ENCODE assay signal across 30 mouse cellular contexts in genomic region chr2:68246284-68246683, GRCm38 (mm10).
DNase-seq lines count a peak whose midpoint lies in the region; ATAC-seq lines count a peak whose summit lies in the region.
"Had no signal": no experiment of that assay in that cellular context is flagged by ENCODE, and none has a peak within 500 bp of the region (broad histone marks: within the 10 kb centered on the region; RNA-seq: fewer than 3 reads in every experiment).

No protein-coding gene starts in this region.

- no peak overlapping the region for H3K4me2 ChIP-seq in forebrain, embryonic 14.5 days (ENCODE audit: low read length)
- H3K4me2 ChIP-seq in forebrain, embryonic 12.5 days, result no peak overlapping the region
- H3K4me2 ChIP-seq in midbrain, embryonic 15.5 days, result no peak overlapping the region
- no peak overlapping the region for H3K4me2 ChIP-seq in midbrain, embryonic 14.5 days (ENCODE audit: low read length)
- H3K4me2 ChIP-seq: heart, embryonic 15.5 days; hindbrain, embryonic 12.5 days; intestine, embryonic 15.5 days; limb, embryonic 15.5 days; liver, embryonic 13.5 days; stomach, embryonic 15.5 days had no signal

- no peaks in the 10 kb centered on the region; the same call in 1 of the 2 replicates for H3K36me3 ChIP-seq in forebrain, embryonic 14.5 days (ENCODE audit: control insufficient read depth, insufficient read depth, low read length)
- peaks cover 7% of the 10 kb centered on the region for H3K36me3 ChIP-seq in forebrain, embryonic 12.5 days (replicated peaks)
- no peaks in the 10 kb centered on the region for H3K36me3 ChIP-seq in midbrain, embryonic 15.5 days (replicated peaks)
- H3K36me3 ChIP-seq in midbrain, embryonic 14.5 days (ENCODE audit: control insufficient read depth, insufficient read depth, low read length), result no peaks in the 10 kb centered on the region
- H3K36me3 ChIP-seq: intestine, embryonic 15.5 days; liver, embryonic 13.5 days; stomach, embryonic 15.5 days had no signal

- peaks cover 2% of the 10 kb centered on the region; the same call in 1 of the 2 replicates for H3K4me1 ChIP-seq in forebrain, embryonic 14.5 days (ENCODE audit: control insufficient read depth, insufficient read depth, low read length)
- peaks cover 12% of the 10 kb centered on the region; the same call in 1 of the 2 replicates for H3K4me1 ChIP-seq in forebrain, embryonic 12.5 days
- no peaks in the 10 kb centered on the region for H3K4me1 ChIP-seq in midbrain, embryonic 15.5 days
- 0 out of 2 replicates have a peak, but pooled peaks cover 1% of the 10 kb centered on the region for H3K4me1 ChIP-seq in midbrain, embryonic 14.5 days (ENCODE audit: control insufficient read depth, insufficient read depth, low read length)
- H3K4me1 ChIP-seq: hindbrain, embryonic 12.5 days; intestine, embryonic 15.5 days; liver, embryonic 13.5 days; stomach, embryonic 15.5 days had no signal

- 36% methylated on average over 3 of the region's 3 CpGs for WGBS in forebrain, embryonic 14.5 days
- WGBS in forebrain, embryonic 12.5 days, result 48% methylated on average over 3 of the region's 3 CpGs
- 41% methylated on average over 3 of the region's 3 CpGs for WGBS in midbrain, embryonic 15.5 days
- WGBS in midbrain, embryonic 14.5 days, result 43% methylated on average over 3 of the region's 3 CpGs

- no peaks in the 10 kb centered on the region for H3K9me3 ChIP-seq in forebrain, embryonic 14.5 days (replicated peaks; ENCODE audit: control insufficient read depth, low read length)
- no peaks in the 10 kb centered on the region for H3K9me3 ChIP-seq in forebrain, embryonic 12.5 days
- H3K9me3 ChIP-seq in midbrain, embryonic 15.5 days, result no peaks in the 10 kb centered on the region
- no peaks in the 10 kb centered on the region for H3K9me3 ChIP-seq in midbrain, embryonic 14.5 days (ENCODE audit: control insufficient read depth, low read length)
- H3K9me3 ChIP-seq: heart, embryonic 15.5 days; hindbrain, embryonic 12.5 days; intestine, embryonic 15.5 days; limb, embryonic 10.5 days; limb, embryonic 15.5 days; liver, embryonic 13.5 days; stomach, embryonic 15.5 days had no signal

- no peak overlapping the region for H3K9ac ChIP-seq in forebrain, embryonic 14.5 days (ENCODE audit: low read length)
- no peak overlapping the region for H3K9ac ChIP-seq in forebrain, embryonic 12.5 days
- H3K9ac ChIP-seq in midbrain, embryonic 15.5 days, result no peak overlapping the region
- H3K9ac ChIP-seq in midbrain, embryonic 14.5 days (replicated peaks; ENCODE audit: low read length), result no peak overlapping the region
- H3K9ac ChIP-seq: heart, embryonic 15.5 days; hindbrain, embryonic 12.5 days; intestine, embryonic 15.5 days; limb, embryonic 15.5 days; liver, embryonic 13.5 days; stomach, embryonic 15.5 days had no signal

- DNase-seq in cerebellum, adult 9-11 months, result no peak
- DNase-seq in forebrain, embryonic 14.5 days (ENCODE audit: low spot score), result no peak
- no peak for DNase-seq in midbrain, embryonic 14.5 days
- DNase-seq in cerebellum, postnatal 25 days, result peak; percentile 18 to 48
- no peak for DNase-seq in lung, postnatal 36 days
- DNase-seq: adrenal gland, adult 2 months; gastrocnemius, postnatal 14 days; heart, postnatal 36 days; kidney, adult 8-10 months; kidney, postnatal 10 days; liver, embryonic 13.5 days; lung, adult 18-20 months; right cerebral cortex, postnatal 14 days; thymus, adult 18-20 months; thymus, postnatal 25 days had no signal

- no peaks in the 10 kb centered on the region for H3K27me3 ChIP-seq in forebrain, embryonic 14.5 days (replicated peaks; ENCODE audit: control insufficient read depth, insufficient read depth, low read length)
- H3K27me3 ChIP-seq in forebrain, embryonic 12.5 days, result no peaks in the 10 kb centered on the region
- H3K27me3 ChIP-seq in midbrain, embryonic 15.5 days (replicated peaks), result no peaks in the 10 kb centered on the region
- no peaks in the 10 kb centered on the region for H3K27me3 ChIP-seq in midbrain, embryonic 14.5 days (ENCODE audit: control insufficient read depth, insufficient read depth, low read length)
- H3K27me3 ChIP-seq: CH12.LX; heart, embryonic 15.5 days; hindbrain, embryonic 12.5 days; intestine, embryonic 15.5 days; limb, embryonic 15.5 days; liver, embryonic 13.5 days; stomach, embryonic 15.5 days had no signal

- ATAC-seq in cerebellum, adult (ENCODE audit: insufficient number of reproducible peaks, low FRiP score, low TSS enrichment), result peak; percentile 71; the same call in 1 of the 2 replicates
- peak; percentile 27; the same call in 1 of the 2 replicates for ATAC-seq in forebrain, embryonic 14.5 days
- no peak for ATAC-seq in forebrain, embryonic 12.5 days (ENCODE audit: low FRiP score)
- ATAC-seq in midbrain, embryonic 15.5 days (replicated peaks), result 0 out of 2 replicates have a peak, but pooled peaks have one; percentile 44
- ATAC-seq in midbrain, embryonic 14.5 days (ENCODE audit: low FRiP score, low TSS enrichment), result no peak
- ATAC-seq: activated CD4-positive, CD25-positive, alpha-beta regulatory T cell, adult 4 months; hindbrain, postnatal 0 days; intestine, embryonic 15.5 days; lung, postnatal 0 days had no signal

- H3K27ac ChIP-seq in forebrain, embryonic 14.5 days (ENCODE audit: low read depth, low read length), result no peak overlapping the region
- H3K27ac ChIP-seq in forebrain, embryonic 12.5 days, result no peak overlapping the region
- no peak overlapping the region for H3K27ac ChIP-seq in midbrain, embryonic 15.5 days
- no peak overlapping the region for H3K27ac ChIP-seq in midbrain, embryonic 14.5 days (replicated peaks; ENCODE audit: low read depth, low read length)
- H3K27ac ChIP-seq: heart, embryonic 15.5 days; hindbrain, embryonic 12.5 days; hindbrain, postnatal 0 days; intestine, embryonic 15.5 days; limb, embryonic 10.5 days; limb, embryonic 15.5 days; liver, embryonic 13.5 days; macrophage; stomach, embryonic 15.5 days had no signal

- no peak overlapping the region for H3K4me3 ChIP-seq in forebrain, embryonic 14.5 days (ENCODE audit: low read depth, low read length)
- H3K4me3 ChIP-seq in forebrain, embryonic 12.5 days (replicated peaks), result no peak overlapping the region
- no peak overlapping the region for H3K4me3 ChIP-seq in midbrain, embryonic 15.5 days
- no peak overlapping the region for H3K4me3 ChIP-seq in midbrain, embryonic 14.5 days (replicated peaks; ENCODE audit: low read depth, low read length)
- H3K4me3 ChIP-seq: erythroblast, embryonic 14.5 days; heart, embryonic 15.5 days; hindbrain, embryonic 12.5 days; intestine, embryonic 15.5 days; limb, embryonic 10.5 days; limb, embryonic 15.5 days; liver, embryonic 13.5 days; stomach, embryonic 15.5 days had no signal

Comparison
In these comparisons a context has a peak if more than half of its experiments do, and no peak if none do; other contexts are left out.
1. ATAC-seq: peak in cerebellum, adult (single experiment), forebrain, embryonic 14.5 days (single experiment) and midbrain, embryonic 15.5 days (single experiment); none in forebrain, embryonic 12.5 days (single experiment) and midbrain, embryonic 14.5 days (single experiment).
2. DNase-seq: peak in cerebellum, postnatal 25 days (2 of 2); none in cerebellum, adult 9-11 months (single experiment), forebrain, embryonic 14.5 days (single experiment), midbrain, embryonic 14.5 days (single experiment) and lung, postnatal 36 days (single experiment).